Mouse (Mus musculus): ENCODE data around the gene Mtss1l.

DNA sequence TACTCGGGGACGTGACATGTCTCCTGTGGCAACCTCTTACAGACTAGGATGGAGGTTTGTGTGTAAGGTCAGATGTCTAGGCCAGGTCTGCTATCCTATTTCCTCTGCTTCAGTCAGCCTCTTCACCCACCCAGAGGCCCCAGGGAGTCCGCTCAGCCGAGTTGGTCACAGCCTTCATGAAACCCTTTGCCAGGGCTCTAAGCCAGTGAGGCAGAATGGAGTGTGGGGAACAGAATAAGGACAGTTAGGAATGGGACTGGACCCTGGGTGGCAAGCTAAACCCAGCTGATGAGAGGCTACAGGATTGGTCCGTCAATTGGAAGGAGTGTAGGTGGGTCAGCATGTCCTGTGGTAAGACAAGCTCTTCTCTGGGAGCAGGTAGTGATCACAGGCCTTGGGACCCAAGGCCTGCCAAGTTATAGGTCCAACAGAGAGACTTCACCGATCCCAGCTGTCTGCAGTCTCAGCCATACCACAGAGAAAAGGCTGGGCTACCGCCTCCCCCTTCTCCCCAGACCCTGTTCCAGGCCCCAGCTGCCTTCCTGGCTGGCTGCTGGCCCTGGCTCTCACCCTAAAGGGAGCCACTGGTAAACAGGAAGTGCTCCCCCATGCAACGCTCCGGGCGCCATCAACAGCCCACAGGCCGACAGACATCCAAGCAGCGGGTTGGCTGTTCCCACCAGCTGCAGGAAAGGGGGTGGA, 2.2 kb upstream of the Mtss1l start:
- TF ChIP-seq POLR2A (IDR thresholded peaks at IDR 0.05; ENCODE audit: insufficient read depth, low read length): no peak
- no peak for TF ChIP-seq CTCF (IDR thresholded peaks at IDR 0.05; ENCODE audit: low read depth, low read length)
